Mouse (Mus musculus): ENCODE data around the gene Napsa. TPM values are rescaled to one million over a fixed set of nuclear protein-coding genes. Genes with fewer than 3 reads are reported as not detected.

Gene Napsa
- polyA plus RNA-seq, 1 experiment, result not detected

GRCm38 (mm10) chr7:44550409-44550678, 21.8 kb upstream of the Napsa start:
- Histone ChIP-seq H3K27me3 (ENCODE audit: control insufficient read depth, insufficient read depth, insufficient read length) (no peaks in the 10 kb centered on the region), H3K79me2 (ENCODE audit: control insufficient read depth, insufficient read depth) (peaks cover 24% of the 10 kb centered on the region), H3ac (ENCODE audit: control insufficient read depth, insufficient read length, low read depth) (no peak overlapping the region), H3K79me3 (ENCODE audit: low read depth) (peaks cover 21% of the 10 kb centered on the region), H3K36me3 (ENCODE audit: control insufficient read depth, insufficient read depth) (peaks cover 9% of the 10 kb centered on the region), H3K4me3 (ENCODE audit: insufficient read depth, poor library complexity, severe bottlenecking) (no peak overlapping the region)
- TF ChIP-seq USF1 (IDR thresholded peaks at IDR 0.05; ENCODE audit: low read depth), result no peak
- no peak for TF ChIP-seq MYOD1 (IDR thresholded peaks at IDR 0.05; ENCODE audit: control insufficient read depth, insufficient read length, low read depth)
- TF ChIP-seq CTCF (IDR thresholded peaks at IDR 0.05; ENCODE audit: control insufficient read depth, insufficient read depth, insufficient read length), result no peak
- no peak for TF ChIP-seq CEBPB (IDR thresholded peaks at IDR 0.05; ENCODE audit: low read depth)
- no peak for TF ChIP-seq MYOG (IDR thresholded peaks at IDR 0.05; ENCODE audit: control insufficient read depth, extremely low read depth, insufficient read length)
- no peak for TF ChIP-seq FOSL1 (IDR thresholded peaks at IDR 0.05; ENCODE audit: insufficient read depth, low read length, poor library complexity, severe bottlenecking)
- TF ChIP-seq MAX (IDR thresholded peaks at IDR 0.05), result no peak

- Histone ChIP-seq H3ac (ENCODE audit: control insufficient read depth, insufficient read length, low read depth) (no peak overlapping the region), H3K79me2 (ENCODE audit: control insufficient read depth, insufficient read depth) (peaks cover 20% of the 10 kb centered on the region), H3K4me3 (ENCODE audit: insufficient read depth, poor library complexity, severe bottlenecking) (no peak overlapping the region), H3K27me3 (ENCODE audit: control insufficient read depth, insufficient read depth, insufficient read length) (no peaks in the 10 kb centered on the region), H3K79me3 (ENCODE audit: low read depth) (peaks cover 17% of the 10 kb centered on the region), H3K36me3 (ENCODE audit: control insufficient read depth, insufficient read depth) (peaks cover 9% of the 10 kb centered on the region)
- no peak for TF ChIP-seq MYOD1 (IDR thresholded peaks at IDR 0.05; ENCODE audit: control insufficient read depth, insufficient read length, low read depth)
- TF ChIP-seq MAX (IDR thresholded peaks at IDR 0.05), result no peak
These were observed 20.9 kb upstream of the Napsa start for GRCm38 (mm10) chr7:44551301-44551700.

- H3ac ChIP-seq (ENCODE audit: control insufficient read depth, insufficient read length, low read depth), result no peak overlapping the region
These were observed 20.4 kb upstream of the Napsa start for GRCm38 (mm10) chr7:44551731-44552130.

GRCm38 (mm10) chr7:44552141-44552908, 19.9 kb upstream of the Napsa start:
- H3K36me3 ChIP-seq (ENCODE audit: control insufficient read depth, insufficient read depth), result peaks cover 9% of the 10 kb centered on the region
- TF ChIP-seq MYOG (IDR thresholded peaks at IDR 0.05; ENCODE audit: control insufficient read depth, extremely low read depth, insufficient read length), result no peak
- no peak for TF ChIP-seq FOSL1 (IDR thresholded peaks at IDR 0.05; ENCODE audit: insufficient read depth, low read length, poor library complexity, severe bottlenecking)
- no peak for TF ChIP-seq CTCF (IDR thresholded peaks at IDR 0.05; ENCODE audit: control insufficient read depth, insufficient read depth, insufficient read length)
- no peak for TF ChIP-seq MYOD1 (IDR thresholded peaks at IDR 0.05; ENCODE audit: control insufficient read depth, insufficient read length, low read depth)
- TF ChIP-seq MAX (IDR thresholded peaks at IDR 0.05), result no peak
- TF ChIP-seq USF1 (IDR thresholded peaks at IDR 0.05; ENCODE audit: low read depth), result no peak
- no peak for TF ChIP-seq CEBPB (IDR thresholded peaks at IDR 0.05; ENCODE audit: low read depth)
- H3K79me2 ChIP-seq (ENCODE audit: control insufficient read depth, insufficient read depth), result peaks cover 9% of the 10 kb centered on the region
- peaks cover 7% of the 10 kb centered on the region for H3K79me3 ChIP-seq (ENCODE audit: low read depth)
- H3K4me3 ChIP-seq (ENCODE audit: insufficient read depth, poor library complexity, severe bottlenecking), result peak overlapping the region; percentile 14
- H3ac ChIP-seq (ENCODE audit: control insufficient read depth, insufficient read length, low read depth), result no peak overlapping the region
- no peaks in the 10 kb centered on the region for H3K27me3 ChIP-seq (ENCODE audit: control insufficient read depth, insufficient read depth, insufficient read length)

More at GRCm38 (mm10) chr7:44551731-44552130, 20.4 kb upstream of the Napsa start:
- peaks cover 15% of the 10 kb centered on the region for H3K79me2 ChIP-seq (ENCODE audit: control insufficient read depth, insufficient read depth)
- no peaks in the 10 kb centered on the region for H3K27me3 ChIP-seq (ENCODE audit: control insufficient read depth, insufficient read depth, insufficient read length)
- TF ChIP-seq MAX (IDR thresholded peaks at IDR 0.05), result no peak
- no peak for TF ChIP-seq CEBPB (IDR thresholded peaks at IDR 0.05; ENCODE audit: low read depth)
- peaks cover 9% of the 10 kb centered on the region for H3K36me3 ChIP-seq (ENCODE audit: control insufficient read depth, insufficient read depth)
- peaks cover 12% of the 10 kb centered on the region for H3K79me3 ChIP-seq (ENCODE audit: low read depth)
- H3K4me3 ChIP-seq (ENCODE audit: insufficient read depth, poor library complexity, severe bottlenecking), result no peak overlapping the region

- no peaks in the 10 kb centered on the region for H3K79me3 ChIP-seq (ENCODE audit: low read depth)
- no peaks in the 10 kb centered on the region for H3K79me2 ChIP-seq (ENCODE audit: control insufficient read depth, insufficient read depth)
- peak overlapping the region; percentile 87 for H3ac ChIP-seq (ENCODE audit: control insufficient read depth, insufficient read length, low read depth)
- TF ChIP-seq CEBPB (IDR thresholded peaks at IDR 0.05; ENCODE audit: low read depth) (no peak), FOSL1 (IDR thresholded peaks at IDR 0.05; ENCODE audit: insufficient read depth, low read length, poor library complexity, severe bottlenecking) (no peak), MYOG (IDR thresholded peaks at IDR 0.05; ENCODE audit: control insufficient read depth, extremely low read depth, insufficient read length) (no peak), MYOD1 (IDR thresholded peaks at IDR 0.05; ENCODE audit: control insufficient read depth, insufficient read length, low read depth) (no peak), USF1 (IDR thresholded peaks at IDR 0.05; ENCODE audit: low read depth) (no peak), CTCF (IDR thresholded peaks at IDR 0.05; ENCODE audit: control insufficient read depth, insufficient read depth, insufficient read length) (no peak), MAX (IDR thresholded peaks at IDR 0.05) (no peak)
- H3K27me3 ChIP-seq (ENCODE audit: control insufficient read depth, insufficient read depth, insufficient read length), result no peaks in the 10 kb centered on the region
- H3K36me3 ChIP-seq (ENCODE audit: control insufficient read depth, insufficient read depth), result peaks cover 9% of the 10 kb centered on the region
- peak overlapping the region; percentile 74 for H3K4me3 ChIP-seq (ENCODE audit: insufficient read depth, poor library complexity, severe bottlenecking)
These were observed 18.9 kb upstream of the Napsa start for GRCm38 (mm10) chr7:44553196-44553764.

- no peaks in the 10 kb centered on the region for H3K79me2 ChIP-seq (ENCODE audit: control insufficient read depth, insufficient read depth)
- no peaks in the 10 kb centered on the region for H3K79me3 ChIP-seq (ENCODE audit: low read depth)
- peak within 1 kb of the TSS; percentile 74 for H3K4me3 ChIP-seq (ENCODE audit: insufficient read depth, poor library complexity, severe bottlenecking)
- TF ChIP-seq MYOD1 (IDR thresholded peaks at IDR 0.05; ENCODE audit: control insufficient read depth, insufficient read length, low read depth) (no peak), MAX (IDR thresholded peaks at IDR 0.05) (peak; percentile 36)
- H3K27me3 ChIP-seq (ENCODE audit: control insufficient read depth, insufficient read depth, insufficient read length), result no peaks in the 10 kb centered on the region
- peak within 1 kb of the TSS; percentile 87 for H3ac ChIP-seq (ENCODE audit: control insufficient read depth, insufficient read length, low read depth)
- peaks cover 9% of the 10 kb centered on the region for H3K36me3 ChIP-seq (ENCODE audit: control insufficient read depth, insufficient read depth)
These were observed 18.4 kb upstream of the Napsa start, which contains the start of gene Nr1h2 for GRCm38 (mm10) chr7:44553826-44554225. Gene Nr1h2 (minus strand): TSS chr7:44553951.
